Mouse (Mus musculus) stomach, embryonic 14.5 days (tissue): ENCODE results near the gene Cacng7. TPM values are rescaled to one million over a fixed set of nuclear protein-coding genes. Genes with fewer than 3 reads are reported as not detected.

Experiments
- ATAC-seq: fragments of 200-750 bp; cut with Nextera tagmentation; 2 replicates; pipeline ENCODE4 v1.8.0; 2017; ENCODE audit warnings: low read depth, moderate TSS enrichment; ENCODE audit not compliant: insufficient number of reproducible peaks, insufficient read depth, low FRiP score
- H3K27ac ChIP-seq: fragments of 300-500 bp; sonication (generic); 2 replicates; pipeline ENCODE4 v1.5.1; 2014; ENCODE audit warnings: mild to moderate bottlenecking, low read length, moderate library complexity, mixed read lengths
- H3K27me3 ChIP-seq: fragments of 300-500 bp; sonication (generic); 2 replicates; pipeline ENCODE4 v1.6.1; 2014; ENCODE audit warnings: low read length, control low read depth, mixed read lengths; ENCODE audit not compliant: control insufficient read depth, insufficient read depth
- H3K36me3 ChIP-seq: fragments of 300-500 bp; sonication (generic); 2 replicates; pipeline ENCODE4 v1.6.1; 2014; ENCODE audit warnings: mild to moderate bottlenecking, control low read depth, low read length, moderate library complexity, mixed read lengths; ENCODE audit not compliant: control insufficient read depth, insufficient read depth
- H3K4me1 ChIP-seq: fragments of 300-500 bp; sonication (generic); 2 replicates; pipeline ENCODE4 v1.6.1; 2014; ENCODE audit warnings: low read length, control low read depth, mixed read lengths; ENCODE audit not compliant: control insufficient read depth, insufficient read depth
- H3K4me2 ChIP-seq: fragments of 300-500 bp; sonication (generic); replicated peaks from 2 replicates; pipeline ENCODE4 v1.6.1; 2014; ENCODE audit warnings: low read depth, low read length, control low read depth
- H3K4me3 ChIP-seq: fragments of 300-500 bp; sonication (generic); 2 replicates; pipeline ENCODE4 v1.5.1; 2014; ENCODE audit warnings: low read depth, low read length, control low read depth
- H3K9ac ChIP-seq: fragments of 300-500 bp; sonication (generic); replicated peaks from 2 replicates; pipeline ENCODE4 v1.6.1; 2014; ENCODE audit warnings: low read depth, mild to moderate bottlenecking, control low read depth, low read length, moderate library complexity, mixed read lengths
- H3K9me3 ChIP-seq: fragments of 300-500 bp; sonication (generic); 2 replicates; pipeline ENCODE4 v1.6.1; 2016; ENCODE audit warnings: low read depth, low read length, control low read depth; ENCODE audit not compliant: control insufficient read depth
- WGBS: fragments of 180-500 bp; shearing (Covaris S2); extraction: QIAGEN DNeasy Blood & Tissue Kit; methylation state at CpG from one replicate; pipeline ENCODE4 v1.1.7; 2014; 5-methylcytosine and 5-hydroxymethylcytosine counted together
- polyA plus RNA-seq: library from polyadenylated mRNA; unstranded; fragments of >200 nt; fragmentation: Nextera tagmentation; extraction: Ambion mirVana; gene quantifications from 2 replicates; pipeline ENCODE4 v1.2.1, GENCODE M21; 2014

Cacng7 gene
- polyA plus RNA-seq, 1 experiment from 2014 or later, result 3.8 TPM

DNA sequence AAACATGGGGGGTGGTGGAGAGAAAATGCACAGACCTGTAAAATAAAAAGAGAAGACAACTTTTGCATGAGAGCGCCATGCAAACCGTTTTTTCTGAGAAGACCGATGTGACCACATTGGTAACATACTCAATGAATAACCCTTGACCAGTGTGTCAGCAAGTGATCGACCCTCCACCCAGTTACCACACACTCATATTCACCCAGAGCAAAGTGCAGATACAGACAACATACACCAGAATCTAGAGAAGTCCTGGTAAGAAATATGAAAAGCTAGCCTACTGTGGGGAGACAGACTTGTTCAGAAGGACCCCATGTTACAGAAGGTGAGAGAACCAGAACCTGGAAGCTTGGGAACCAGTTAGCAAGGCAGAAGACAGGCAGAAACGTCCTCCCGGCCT lies 1.6 kb upstream of the Cacng7 start:
- Histone ChIP-seq H3K27ac (peak overlapping the region; percentile 91; the same call in 1 of the 2 replicates), H3K4me3 (peak overlapping the region; percentile 39; the same call in 1 of the 2 replicates), H3K4me2 (peak overlapping the region; percentile 49), H3K9ac (no peak overlapping the region), H3K9me3 (no peaks in the 10 kb centered on the region), H3K36me3 (no peaks in the 10 kb centered on the region), H3K27me3 (no peaks in the 10 kb centered on the region), H3K4me1 (no peaks in the 10 kb centered on the region)
- ATAC-seq, result no peak
- 44% methylated on average over 6 of the region's 6 CpGs for WGBS

DNA sequence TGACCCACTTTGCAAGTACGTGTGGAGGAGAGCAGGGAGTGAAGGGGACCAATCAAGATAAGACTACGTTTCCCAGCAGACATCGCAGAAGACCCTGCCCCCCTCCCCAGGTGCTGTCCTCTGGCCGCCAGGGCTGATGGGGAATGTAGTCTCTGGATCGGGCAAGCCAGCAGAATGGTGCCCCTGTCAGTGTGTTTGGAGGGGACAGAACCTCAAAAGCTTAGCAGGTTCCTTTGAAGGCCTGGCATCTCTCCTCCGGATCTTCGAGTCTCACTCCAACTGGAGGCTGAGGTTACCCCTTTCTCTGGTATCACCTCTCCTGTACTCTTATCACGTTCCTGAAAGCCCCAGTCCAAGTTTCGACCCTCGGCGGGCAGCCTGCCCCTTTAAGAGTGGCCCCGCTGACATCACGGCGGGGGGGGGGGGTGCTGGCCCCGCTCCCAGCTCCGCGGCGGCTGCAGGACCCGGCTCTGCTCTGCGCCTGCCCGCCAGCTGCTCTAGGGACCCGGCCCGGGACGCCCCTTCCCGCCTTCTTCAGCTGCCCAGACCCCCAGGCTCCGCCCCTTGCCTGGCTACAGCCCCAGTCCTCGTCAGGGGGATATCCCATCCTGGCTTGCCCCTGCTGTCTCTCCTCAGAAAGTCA lies 1.1 kb upstream of the Cacng7 start:
- Histone ChIP-seq H3K9ac (no peak overlapping the region; the same call in 1 of the 2 replicates), H3K4me2 (peak overlapping the region; percentile 49), H3K36me3 (no peaks in the 10 kb centered on the region), H3K27me3 (no peaks in the 10 kb centered on the region), H3K9me3 (no peaks in the 10 kb centered on the region), H3K4me3 (peak overlapping the region; percentile 39), H3K27ac (peak overlapping the region; percentile 91), H3K4me1 (no peaks in the 10 kb centered on the region)
- 1% methylated on average over 26 of the region's 27 CpGs for WGBS
- peak; percentile 93 for ATAC-seq

DNA sequence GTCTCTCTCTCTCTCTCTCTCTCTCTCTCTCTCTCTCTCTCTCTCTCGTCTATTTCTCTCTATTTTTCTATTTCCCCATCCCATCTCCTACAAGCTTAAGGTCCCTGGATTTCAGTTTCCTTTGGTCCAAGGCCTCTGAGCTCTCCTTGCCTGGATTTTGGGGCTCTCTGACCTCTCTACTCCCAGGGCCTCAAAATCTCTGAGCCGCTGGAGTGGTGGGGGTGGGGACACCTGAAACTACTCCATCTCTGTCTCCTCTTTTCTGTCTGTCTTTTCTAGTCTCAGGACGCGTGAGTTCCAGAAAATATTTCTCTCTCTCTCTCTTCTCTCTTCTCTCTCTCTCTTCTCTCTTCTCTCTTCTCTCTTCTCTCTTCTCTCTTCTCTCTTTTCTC lies 535 bp upstream of the Cacng7 start:
- Histone ChIP-seq H3K9me3 (no peaks in the 10 kb centered on the region), H3K4me1 (no peaks in the 10 kb centered on the region), H3K27me3 (no peaks in the 10 kb centered on the region), H3K9ac (no peak overlapping the region; the same call in 1 of the 2 replicates), H3K4me3 (peak overlapping the region; percentile 39), H3K27ac (peak overlapping the region; percentile 91), H3K4me2 (peak overlapping the region; percentile 49), H3K36me3 (no peaks in the 10 kb centered on the region)
- WGBS, result 0% methylated on average over 4 of the region's 4 CpGs
- no peak for ATAC-seq

DNA sequence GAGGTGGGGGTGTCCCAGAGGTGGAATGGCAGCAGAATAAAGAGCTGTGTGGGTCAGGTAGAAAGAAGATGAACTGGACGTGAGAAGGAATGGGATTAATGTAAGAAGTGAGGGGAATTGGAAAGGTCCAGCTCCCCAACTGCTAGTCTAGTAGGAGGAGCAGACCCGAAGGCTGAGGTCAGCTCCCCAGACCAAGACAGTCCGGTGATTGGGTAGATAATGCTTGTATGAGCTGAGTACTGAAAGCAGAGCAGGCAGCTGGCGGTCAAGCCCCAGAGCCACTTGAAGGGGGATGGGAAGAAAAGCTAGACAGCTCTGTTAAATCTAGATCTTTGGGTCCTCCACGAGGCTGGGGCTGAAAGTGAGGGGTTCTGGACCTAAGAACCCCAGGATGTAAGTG lies 787 bp downstream of the Cacng7 start:
- no peaks in the 10 kb centered on the region for H3K4me1 ChIP-seq
- peak overlapping the region; percentile 45 for H3K9ac ChIP-seq
- H3K27ac ChIP-seq, result no peak overlapping the region
- no peaks in the 10 kb centered on the region for H3K27me3 ChIP-seq
- peak overlapping the region; percentile 49 for H3K4me2 ChIP-seq
- ATAC-seq, result no peak
- H3K9me3 ChIP-seq, result no peaks in the 10 kb centered on the region
- WGBS, result 9% methylated on average over 5 of the region's 5 CpGs
- H3K36me3 ChIP-seq, result no peaks in the 10 kb centered on the region
- peak overlapping the region; percentile 39 for H3K4me3 ChIP-seq

DNA sequence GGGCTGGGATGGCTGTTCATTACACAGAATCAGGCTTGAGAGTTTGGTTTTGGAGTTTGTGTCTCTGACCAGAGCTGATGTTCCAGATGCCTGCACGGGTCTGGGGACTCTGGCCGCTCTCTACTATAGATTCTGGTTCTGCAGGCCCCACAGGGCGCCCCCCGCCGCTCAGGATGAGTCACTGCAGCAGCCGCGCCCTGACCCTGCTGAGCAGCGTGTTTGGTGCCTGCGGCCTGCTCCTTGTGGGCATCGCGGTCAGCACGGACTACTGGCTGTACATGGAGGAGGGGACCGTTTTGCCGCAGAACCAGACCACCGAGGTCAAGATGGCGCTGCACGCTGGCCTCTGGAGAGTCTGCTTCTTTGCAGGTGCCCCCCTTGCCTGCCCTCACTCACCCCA lies 3.7 kb downstream of the Cacng7 start:
- Histone ChIP-seq H3K4me2 (no peak overlapping the region), H3K4me1 (no peaks in the 10 kb centered on the region)
- WGBS, result 64% methylated on average over 17 of the region's 17 CpGs

DNA sequence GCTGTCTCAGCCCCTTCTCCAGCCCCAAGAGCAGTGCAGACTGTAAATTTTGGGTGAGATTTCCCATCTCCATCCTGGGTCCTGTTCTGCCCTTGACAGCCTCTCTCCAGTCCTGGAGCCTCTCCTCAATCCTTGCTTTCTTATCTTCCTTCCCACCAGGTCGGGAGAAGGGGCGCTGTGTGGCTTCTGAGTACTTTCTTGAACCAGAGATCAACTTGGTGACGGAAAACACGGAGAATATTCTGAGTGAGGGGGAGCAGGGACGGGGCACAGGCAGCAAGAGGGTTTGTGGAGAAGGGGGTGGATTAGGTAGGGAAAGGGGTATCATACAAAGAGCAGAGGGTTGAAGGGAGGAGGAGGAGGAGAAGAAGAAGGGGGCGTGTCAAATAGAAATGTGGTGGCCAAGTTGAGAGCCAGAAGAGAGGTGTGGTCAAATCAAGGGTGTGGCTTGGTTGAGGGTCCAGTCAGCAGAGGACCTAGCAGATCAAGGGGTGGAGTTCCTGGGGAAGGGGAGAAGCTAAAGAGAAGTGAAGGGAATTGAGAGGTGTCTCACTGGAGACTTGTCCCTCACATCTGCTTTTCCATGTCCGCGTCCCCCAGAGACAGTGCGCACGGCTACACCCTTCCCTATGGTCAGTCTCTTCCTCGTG lies 5.7 kb downstream of the Cacng7 start:
- no peak overlapping the region for H3K27ac ChIP-seq
- peaks cover 4% of the 10 kb centered on the region; the same call in 1 of the 2 replicates for H3K36me3 ChIP-seq
- H3K9me3 ChIP-seq, result no peaks in the 10 kb centered on the region
- ATAC-seq, result no peak
- no peak overlapping the region for H3K4me2 ChIP-seq
- 70% methylated on average over 11 of the region's 11 CpGs for WGBS
- no peaks in the 10 kb centered on the region for H3K27me3 ChIP-seq
- H3K4me3 ChIP-seq, result no peak overlapping the region
- no peaks in the 10 kb centered on the region for H3K4me1 ChIP-seq
- H3K9ac ChIP-seq, result no peak overlapping the region

More for the DNA sequence above, 3.7 kb downstream of the Cacng7 start:
- Histone ChIP-seq H3K27ac (no peak overlapping the region), H3K9ac (no peak overlapping the region; the same call in 1 of the 2 replicates), H3K36me3 (peaks cover 4% of the 10 kb centered on the region; the same call in 1 of the 2 replicates), H3K4me3 (no peak overlapping the region), H3K9me3 (no peaks in the 10 kb centered on the region), H3K27me3 (no peaks in the 10 kb centered on the region)
- no peak for ATAC-seq

DNA sequence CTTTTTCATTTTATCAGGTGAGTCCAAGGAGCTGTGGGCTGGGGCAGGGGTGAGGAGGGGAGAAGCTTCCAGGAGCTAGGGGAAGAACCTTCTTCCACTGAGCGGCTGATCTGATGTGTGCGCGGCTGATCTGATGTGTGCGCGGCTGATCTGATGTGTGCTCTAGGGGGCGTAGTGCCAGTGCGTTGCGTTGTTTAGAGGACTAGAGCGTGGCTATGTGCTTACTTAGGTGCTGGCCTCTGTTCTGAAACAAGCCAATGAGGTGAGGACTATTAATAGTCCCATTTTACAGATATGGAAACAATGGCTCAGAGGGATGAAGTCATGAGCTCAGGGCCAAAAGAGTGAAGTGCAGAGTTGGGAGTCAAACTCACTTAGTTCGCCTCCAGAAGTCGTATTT lies 6.3 kb downstream of the Cacng7 start:
- Histone ChIP-seq H3K27ac (no peak overlapping the region), H3K4me1 (no peaks in the 10 kb centered on the region), H3K4me3 (no peak overlapping the region), H3K9ac (no peak overlapping the region), H3K4me2 (no peak overlapping the region), H3K27me3 (no peaks in the 10 kb centered on the region), H3K9me3 (no peaks in the 10 kb centered on the region), H3K36me3 (peaks cover 4% of the 10 kb centered on the region; the same call in 1 of the 2 replicates)
- ATAC-seq, result no peak
- WGBS, result 88% methylated on average over 11 of the region's 11 CpGs

DNA sequence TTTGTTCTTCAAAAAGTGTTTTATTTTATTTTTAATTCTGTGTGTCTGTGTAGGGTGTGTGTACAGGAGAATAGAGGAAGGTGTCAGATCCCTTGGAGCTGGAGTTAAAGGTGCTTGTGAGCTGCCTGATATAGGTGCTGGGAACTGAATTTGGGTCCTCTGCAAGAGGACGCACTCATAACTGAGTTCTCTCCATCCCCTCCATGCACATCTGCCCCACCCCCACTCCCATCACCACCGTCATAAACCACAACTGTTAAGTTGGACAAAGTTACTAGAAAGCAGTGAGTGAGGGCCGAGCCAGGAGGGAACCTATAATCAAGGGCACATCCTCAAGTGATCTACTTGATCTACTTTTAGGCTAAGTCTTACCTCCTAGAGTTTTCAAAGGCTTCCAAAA lies 11.1 kb downstream of the Cacng7 start:
- 80% methylated on average over 3 of the region's 3 CpGs for WGBS
- ATAC-seq, result no peak
- H3K36me3 ChIP-seq, result peaks cover 4% of the 10 kb centered on the region; the same call in 1 of the 2 replicates
- H3K9me3 ChIP-seq, result no peaks in the 10 kb centered on the region
- no peak overlapping the region for H3K9ac ChIP-seq
- H3K4me3 ChIP-seq, result no peak overlapping the region
- H3K4me1 ChIP-seq, result no peaks in the 10 kb centered on the region
- H3K4me2 ChIP-seq, result no peak overlapping the region
- no peaks in the 10 kb centered on the region for H3K27me3 ChIP-seq
- H3K27ac ChIP-seq, result no peak overlapping the region
